Mouse (Mus musculus) stomach, postnatal 0 days (tissue): ENCODE measurements around the gene Btd.

Experiments
- CTCF ChIP-seq: IDR thresholded peaks from 2 replicates; pipeline ENCODE4 v1.5.1; 2016; ENCODE audit warnings: antibody characterized with exemption, low read depth, mild to moderate bottlenecking, moderate library complexity
- EP300 ChIP-seq: optimal IDR thresholded peaks from 2 replicates; pipeline ENCODE3; 2016; ENCODE audit warnings: antibody characterized with exemption

DNA sequence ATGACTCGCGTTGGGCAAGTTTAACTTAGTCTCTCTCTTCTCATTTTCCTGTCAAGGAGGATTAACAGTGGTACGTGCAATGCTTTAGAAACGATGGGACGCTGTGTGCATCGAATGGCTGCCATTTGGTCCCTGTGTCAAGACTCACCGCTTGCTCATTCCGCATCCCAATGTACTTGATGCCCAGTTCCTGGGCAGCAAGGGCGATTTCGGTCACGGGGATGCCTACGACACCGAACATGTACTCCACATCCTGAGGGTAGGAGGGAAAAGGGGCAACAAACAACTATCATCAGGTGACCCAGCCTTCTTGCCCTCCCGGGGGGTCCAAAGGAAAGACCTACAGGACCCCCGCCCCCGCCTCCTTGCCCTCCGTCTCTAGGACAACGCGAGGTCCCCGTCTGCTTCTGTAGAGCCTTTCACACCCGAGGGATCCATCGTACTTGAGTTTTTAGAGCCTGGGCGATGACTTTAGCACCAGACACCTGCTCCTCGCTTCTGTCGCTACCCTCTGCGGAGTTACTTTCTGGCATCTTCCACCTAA, 410 bp upstream of the Btd start, which contains the start of gene Gm49387:
- TF ChIP-seq CTCF (no peak), EP300 (no peak)
